Mouse (Mus musculus) retina, postnatal 7 days (tissue): ENCODE data around the gene Maml2.

Source experiments
- DNase-seq: peaks from one replicate; pipeline ENCODE4 v3.0.0-alpha.2; 2012; ENCODE audit warnings: low read depth, low spot score

Maml2 gene

DNA sequence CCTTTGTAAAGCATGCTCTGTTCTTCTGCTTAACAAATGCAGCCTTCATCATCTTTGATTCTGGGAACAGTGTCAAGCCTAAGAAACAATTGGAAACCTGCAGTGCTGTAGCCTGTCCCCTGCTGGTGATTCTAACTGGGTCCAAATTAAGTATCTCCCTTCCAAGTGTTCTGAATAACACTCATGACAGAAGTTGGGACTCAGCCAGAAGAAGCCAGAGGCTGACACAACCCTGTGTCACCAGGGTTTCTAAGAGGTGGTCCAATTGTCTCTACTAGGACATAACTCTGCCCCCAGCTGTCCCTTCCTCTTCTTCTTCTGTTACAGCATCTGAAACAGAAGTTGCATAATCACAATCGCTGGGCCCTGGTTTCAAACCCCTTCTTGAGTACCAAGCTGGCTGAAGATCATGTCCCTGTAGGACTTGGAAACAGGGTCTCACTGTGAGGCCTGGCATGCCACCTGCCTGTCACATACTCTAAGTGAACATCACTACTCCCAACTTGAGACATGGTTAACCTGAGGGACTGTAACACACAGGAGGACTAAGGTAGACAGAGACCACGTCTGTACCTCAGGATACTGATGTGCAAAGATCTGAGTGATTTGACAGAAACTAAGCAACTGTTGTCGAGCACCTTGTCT lies 373.5 kb downstream of the Maml2 start:
- no peak for DNase-seq

GRCm38 (mm10) chr9:13673304-13673703 lies 375.5 kb downstream of the Maml2 start:
- DNase-seq: no peak

DNA sequence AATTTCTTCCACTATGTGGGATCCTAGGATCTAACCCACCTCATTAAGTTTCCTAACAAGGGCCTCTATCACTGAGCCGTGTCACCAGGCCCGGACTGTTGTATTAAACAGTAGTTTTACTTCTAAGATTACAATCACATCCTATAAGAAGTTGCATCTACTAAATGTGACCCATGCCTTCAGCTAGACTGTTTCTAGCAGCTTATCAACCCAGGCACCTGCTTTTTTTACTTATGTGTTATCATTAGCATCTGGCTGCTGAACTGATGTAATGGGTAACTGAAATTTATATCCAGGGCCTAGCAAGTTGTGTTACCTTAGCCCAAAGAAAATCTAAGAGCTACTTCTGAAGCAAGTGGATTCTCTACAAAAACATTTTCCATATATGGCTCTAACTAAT lies 380.3 kb downstream of the Maml2 start:
- DNase-seq: no peak

GRCm38 (mm10) chr9:13679696-13680095 lies 381.9 kb downstream of the Maml2 start:
- DNase-seq: no peak

GRCm38 (mm10) chr9:13681147-13681546 lies 383.4 kb downstream of the Maml2 start:
- no peak for DNase-seq

DNA sequence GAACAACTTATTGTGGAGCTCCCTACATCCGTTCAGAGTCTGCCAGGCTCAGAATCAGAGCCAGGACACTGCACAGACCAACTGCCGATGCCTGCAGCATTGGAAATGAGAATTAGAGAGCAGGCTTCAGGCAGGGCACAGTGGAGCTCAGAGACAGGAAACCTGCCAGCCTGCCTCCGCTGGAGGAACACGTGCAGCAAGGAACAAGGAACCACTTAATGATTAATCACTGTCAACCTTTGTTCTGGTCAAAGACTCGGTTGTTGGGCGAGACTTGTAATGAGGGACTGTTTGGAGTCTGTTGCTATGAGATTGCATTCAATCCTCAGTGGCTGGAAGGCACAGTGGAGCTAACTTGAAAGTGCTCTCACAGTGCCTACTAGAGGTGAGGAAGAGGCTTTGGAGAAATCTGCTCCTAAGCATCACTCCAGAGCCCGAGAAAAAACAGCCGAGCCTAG lies 383.9 kb downstream of the Maml2 start:
- DNase-seq: no peak

- DNase-seq: no peak
Measured at GRCm38 (mm10) chr9:13684327-13684934, 386.7 kb downstream of the Maml2 start.

DNA sequence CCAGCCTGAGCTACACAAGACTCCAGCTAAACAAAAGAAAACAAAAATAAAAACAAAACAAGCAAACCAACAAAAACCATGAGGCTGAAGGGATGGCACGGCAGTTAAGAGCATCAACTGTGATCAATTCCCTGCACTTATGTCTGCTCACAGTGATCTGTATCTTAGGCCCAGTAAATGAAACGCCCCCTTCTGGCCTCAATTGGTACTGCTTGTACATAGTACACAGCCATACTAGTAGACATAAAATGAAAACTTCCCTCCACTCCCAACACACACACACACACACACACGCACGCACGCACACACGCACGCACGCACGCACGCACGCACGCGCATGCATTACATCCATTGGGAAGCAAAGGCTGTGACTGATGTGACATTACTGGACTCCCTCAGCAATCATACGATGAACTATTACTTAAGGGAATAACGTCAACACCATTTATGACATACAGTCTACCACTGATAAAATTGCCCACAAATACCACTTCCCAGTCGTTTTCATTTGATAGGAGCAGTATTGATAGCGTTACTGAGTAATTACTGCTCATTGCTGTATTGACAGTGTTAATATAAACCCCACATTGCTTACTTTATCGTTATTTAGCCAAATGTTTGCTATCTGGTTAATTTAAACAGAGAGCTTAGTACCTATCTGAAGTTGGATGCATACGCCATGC lies 389.4 kb downstream of the Maml2 start:
- DNase-seq: no peak

- DNase-seq: no peak
Measured at GRCm38 (mm10) chr9:13688997-13689396, 391.2 kb downstream of the Maml2 start.

GRCm38 (mm10) chr9:13690321-13690720 lies 392.6 kb downstream of the Maml2 start:
- no peak for DNase-seq

DNA sequence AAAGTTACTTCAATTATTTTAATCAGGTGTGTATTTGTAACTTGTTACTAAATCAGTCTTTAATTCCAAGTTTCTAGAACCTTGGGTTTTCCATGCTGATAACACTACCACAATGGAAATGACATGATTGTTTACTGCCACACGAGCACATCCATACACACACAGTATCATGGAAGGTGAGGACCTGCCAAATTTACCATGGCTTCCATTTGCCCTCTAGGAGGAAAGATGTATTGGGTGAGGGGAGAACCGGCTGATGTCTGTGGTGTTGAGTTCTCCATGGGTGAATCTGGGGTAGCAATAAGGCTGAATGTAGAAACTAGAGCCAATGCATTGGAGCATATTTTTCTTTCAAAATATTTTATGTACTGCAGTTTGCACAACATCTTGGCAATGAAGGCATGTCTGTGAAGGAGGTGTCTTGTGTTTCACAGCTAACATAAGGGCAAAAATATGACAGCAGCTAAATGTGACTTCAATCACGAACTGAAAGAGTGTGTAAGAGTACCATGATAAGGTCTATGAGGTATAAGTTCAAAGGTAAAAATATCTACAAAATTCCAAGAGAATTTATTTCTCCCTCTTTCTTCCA lies 396.0 kb downstream of the Maml2 start:
- DNase-seq: no peak

- no peak for DNase-seq
Measured at GRCm38 (mm10) chr9:13694293-13694692, 396.5 kb downstream of the Maml2 start.

DNA sequence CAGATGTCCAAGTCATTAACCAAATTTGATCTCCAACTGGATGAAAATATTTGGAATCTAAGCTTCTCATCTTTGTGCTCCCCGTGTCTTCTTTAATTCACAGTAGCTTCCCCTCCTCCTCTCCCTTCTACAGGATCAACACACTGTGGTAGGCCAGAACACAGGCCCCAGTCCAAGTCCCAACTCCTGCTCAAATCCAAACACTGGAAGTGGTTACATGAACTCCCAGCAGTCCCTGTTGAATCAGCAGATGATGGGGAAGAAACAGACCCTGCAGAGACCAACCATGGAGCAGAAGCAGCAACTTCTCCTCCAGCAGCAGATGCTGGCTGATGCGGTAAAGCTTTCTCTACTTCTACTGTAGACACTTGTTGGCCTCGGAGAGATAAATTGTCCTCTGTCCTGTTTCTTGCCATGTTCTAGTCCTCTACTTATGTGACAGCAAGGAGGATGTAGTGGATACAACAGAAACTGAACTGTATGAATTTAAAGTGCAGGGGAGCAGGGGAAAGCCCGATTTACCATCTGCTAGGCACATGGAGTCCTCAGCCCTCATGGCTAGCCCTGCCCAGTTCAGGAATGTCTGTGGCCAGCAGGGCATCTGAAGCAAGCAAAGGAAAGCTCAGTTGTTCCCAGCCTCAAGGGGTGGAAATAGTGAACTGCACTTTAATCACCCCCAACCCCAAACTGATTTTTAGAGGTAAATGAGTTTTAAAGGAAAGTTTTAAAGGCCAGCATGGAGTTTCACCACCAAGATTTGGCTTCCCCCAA lies 399.5 kb downstream of the Maml2 start:
- DNase-seq: no peak

DNA sequence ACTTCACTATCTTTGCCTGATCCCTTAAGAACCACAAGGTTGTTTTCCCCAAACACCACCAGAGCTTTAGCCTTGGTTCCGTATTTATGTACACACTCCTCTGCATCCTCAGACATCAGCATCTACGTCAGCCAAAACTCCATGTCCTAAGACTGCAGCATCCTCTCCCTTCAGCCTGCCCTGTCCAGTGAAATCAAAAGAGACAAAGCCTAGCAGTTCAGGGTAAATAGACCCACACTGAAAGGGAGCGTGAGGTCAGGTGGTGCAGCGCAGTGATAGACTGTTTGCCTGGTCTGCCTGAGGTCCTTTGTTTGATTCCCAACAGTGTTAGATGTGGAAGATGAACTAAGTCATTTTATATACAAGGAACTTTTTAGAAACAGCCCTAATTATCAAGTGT lies 400.1 kb downstream of the Maml2 start:
- DNase-seq: no peak

DNA sequence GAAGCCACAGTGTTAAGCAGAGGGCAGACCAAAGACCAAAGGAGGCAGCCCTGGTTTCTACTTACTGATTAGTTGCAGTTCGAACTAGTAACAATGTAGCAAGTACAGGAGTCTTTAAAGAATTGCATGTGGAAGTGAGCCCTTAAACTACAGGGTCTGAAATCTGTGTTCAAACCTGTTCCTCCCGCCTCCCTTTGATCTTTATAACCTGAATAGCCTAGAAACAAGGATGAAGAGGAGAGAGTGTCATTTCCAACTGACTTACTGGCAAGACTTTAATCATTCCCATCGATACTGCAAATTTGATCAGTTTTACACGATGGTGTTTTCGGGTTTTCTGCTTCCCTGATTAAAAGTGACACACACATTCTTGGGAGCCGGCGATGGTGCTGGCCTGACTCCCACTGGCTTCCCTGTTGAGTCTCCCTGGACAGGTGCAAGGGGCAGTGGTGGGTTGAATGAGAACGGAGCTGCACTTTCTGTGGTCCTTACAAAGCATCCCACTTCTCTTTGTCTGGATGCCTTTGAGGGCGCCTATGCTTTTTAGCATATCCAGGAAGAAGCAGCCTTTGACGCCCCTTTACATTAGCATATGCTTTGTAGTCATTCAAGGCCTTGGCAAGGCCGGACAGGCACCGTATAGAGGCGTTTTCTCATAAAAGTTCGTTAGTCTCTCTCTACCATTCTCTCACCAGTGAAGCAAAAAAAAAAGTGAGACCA lies 401.5 kb downstream of the Maml2 start:
- DNase-seq: no peak

DNA sequence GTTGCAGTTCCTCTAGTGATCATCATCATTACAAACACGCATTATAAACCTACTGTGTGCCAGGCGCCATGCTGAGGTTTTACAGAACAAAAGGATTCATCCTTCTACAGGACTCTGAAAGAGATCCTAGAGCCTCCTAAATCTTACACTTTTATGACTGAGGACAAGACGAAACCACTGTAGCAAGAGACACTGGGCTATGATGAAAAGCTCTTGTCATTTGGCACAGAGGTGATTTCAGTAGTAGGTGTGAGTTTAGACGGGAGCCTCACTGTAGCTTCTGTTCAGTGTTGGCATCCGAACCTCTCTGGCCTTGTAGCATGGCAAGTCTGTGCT lies 402.0 kb downstream of the Maml2 start:
- no peak for DNase-seq

DNA sequence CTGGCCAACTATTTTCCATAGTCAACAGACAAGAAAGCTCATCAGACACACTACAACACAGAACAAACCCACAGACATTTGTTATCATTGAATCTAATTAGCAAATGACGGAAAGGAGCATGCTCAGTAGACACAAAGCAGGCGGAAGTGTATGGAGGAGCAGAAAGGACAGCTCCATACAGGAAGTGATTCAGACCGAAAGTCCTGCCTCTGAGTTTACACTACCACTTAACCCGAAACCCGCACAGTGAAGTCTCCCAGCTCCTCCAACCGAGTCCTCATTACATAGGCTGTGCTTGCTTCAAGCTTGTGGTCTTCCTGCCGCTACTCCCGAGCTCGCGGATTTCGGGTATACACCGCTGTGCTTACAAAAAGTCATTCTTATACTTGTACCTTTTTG lies 404.0 kb downstream of the Maml2 start:
- no peak for DNase-seq

DNA sequence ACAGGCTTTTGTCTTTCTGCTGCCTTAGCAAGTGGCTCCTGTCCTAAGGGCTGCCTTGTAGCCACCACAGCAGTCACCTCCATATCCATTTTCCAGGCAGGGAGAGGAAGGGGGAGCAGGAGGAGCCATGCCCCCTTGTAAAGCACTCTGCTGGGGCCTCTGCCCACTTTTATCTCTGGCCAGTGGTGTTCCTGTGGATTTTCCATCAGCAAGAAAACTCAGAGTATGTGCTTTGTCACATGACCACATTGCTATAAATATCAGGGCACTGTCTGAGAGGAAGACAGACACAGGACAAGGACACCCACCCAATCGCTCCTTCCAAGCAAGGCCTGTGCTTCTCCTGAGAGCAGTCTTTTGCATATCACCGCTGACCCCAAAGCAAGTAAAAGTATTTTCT lies 405.3 kb downstream of the Maml2 start:
- no peak for DNase-seq

DNA sequence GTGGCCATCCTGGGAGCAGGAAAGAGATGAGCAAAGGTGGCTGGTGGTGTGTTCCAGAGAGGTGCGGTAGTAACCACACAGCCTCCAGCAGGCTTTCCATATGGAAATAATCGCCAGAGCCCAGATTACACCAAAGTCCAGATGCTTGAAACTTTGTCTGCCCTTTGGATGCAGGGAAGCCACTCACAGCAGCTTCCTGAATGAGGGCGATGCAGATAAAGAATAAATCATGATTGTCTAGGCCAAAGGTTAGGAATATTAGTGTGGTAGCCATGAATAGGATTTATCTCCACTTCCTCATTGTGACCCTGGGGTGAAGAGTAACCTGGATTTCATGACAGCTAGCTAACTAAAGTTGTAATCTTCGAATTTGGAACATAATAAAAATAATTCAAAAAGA lies 407.2 kb downstream of the Maml2 start:
- no peak for DNase-seq

DNA sequence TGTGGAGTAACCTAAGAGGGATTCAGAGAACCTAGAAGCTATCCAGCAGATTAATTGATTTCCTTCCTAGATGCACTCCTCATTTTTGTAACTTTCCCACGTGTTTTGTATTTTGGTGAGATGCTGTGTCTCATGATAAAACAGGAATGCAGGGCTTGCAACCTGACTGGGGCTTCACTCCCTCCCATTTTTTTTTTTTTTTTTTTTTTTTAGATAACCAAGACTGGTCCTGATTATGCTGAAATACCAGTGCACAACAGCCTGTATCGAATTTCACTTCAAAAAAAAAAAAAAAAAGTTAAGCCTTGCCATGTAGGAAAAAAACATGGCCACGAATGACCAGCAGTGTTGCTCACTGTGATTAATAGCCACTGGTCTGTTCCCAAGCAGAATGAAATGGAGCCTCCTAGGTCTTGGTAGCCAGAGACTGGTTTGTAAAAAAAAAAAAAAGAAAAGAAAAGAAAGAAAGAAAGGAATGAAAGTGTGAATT lies 409.4 kb downstream of the Maml2 start:
- DNase-seq: no peak

- no peak for DNase-seq
Measured at GRCm38 (mm10) chr9:13709436-13709835, 411.7 kb downstream of the Maml2 start.
